Mouse (Mus musculus): Measurements from ENCODE around the gene Prss8. TPM values are rescaled to one million over a fixed set of nuclear protein-coding genes. Genes with fewer than 3 reads are reported as not detected.
"Not testable (repeated sequence)": the region's sequence is repeated elsewhere in the genome, so short reads cannot be mapped to it uniquely, and the experiment has no call there.

The Prss8 gene
- polyA plus RNA-seq, 1 experiment from 2014 or later, result 2.1 TPM

DNA sequence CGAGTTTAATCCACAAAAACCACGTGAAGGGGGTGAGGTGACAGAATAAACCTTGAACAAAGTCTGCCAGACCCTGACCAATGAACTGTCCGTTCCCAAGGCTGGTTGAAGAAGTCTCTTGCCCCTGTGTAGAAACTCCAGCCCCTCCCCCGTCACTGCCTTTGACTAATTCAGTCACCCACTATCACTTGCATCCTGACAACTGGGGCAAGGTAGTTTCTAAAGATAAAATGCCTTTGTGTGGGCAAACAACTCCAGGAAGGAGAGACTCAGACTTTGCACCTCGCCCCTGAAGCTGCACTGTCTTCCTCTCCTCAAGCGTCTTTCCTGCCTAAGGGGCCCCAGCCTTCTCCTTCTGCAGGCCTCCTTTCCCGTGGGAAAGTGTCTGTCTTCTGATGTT is 29.9 kb downstream of the Prss8 start:
- H3K4me3 ChIP-seq, result no peak overlapping the region
- no peak for DNase-seq (ENCODE audit: low spot score)
- no peaks in the 10 kb centered on the region for H3K9me3 ChIP-seq (replicated peaks)
- 57% methylated on average over 7 of the region's 7 CpGs for WGBS
- H3K4me1 ChIP-seq, result peaks cover 18% of the 10 kb centered on the region
- peaks cover under 1% of the 10 kb centered on the region for H3K36me3 ChIP-seq
- no peaks in the 10 kb centered on the region for H3K27me3 ChIP-seq (ENCODE audit: low read depth, poor library complexity, severe bottlenecking)
- H3K27ac ChIP-seq (replicated peaks), result no peak overlapping the region

DNA sequence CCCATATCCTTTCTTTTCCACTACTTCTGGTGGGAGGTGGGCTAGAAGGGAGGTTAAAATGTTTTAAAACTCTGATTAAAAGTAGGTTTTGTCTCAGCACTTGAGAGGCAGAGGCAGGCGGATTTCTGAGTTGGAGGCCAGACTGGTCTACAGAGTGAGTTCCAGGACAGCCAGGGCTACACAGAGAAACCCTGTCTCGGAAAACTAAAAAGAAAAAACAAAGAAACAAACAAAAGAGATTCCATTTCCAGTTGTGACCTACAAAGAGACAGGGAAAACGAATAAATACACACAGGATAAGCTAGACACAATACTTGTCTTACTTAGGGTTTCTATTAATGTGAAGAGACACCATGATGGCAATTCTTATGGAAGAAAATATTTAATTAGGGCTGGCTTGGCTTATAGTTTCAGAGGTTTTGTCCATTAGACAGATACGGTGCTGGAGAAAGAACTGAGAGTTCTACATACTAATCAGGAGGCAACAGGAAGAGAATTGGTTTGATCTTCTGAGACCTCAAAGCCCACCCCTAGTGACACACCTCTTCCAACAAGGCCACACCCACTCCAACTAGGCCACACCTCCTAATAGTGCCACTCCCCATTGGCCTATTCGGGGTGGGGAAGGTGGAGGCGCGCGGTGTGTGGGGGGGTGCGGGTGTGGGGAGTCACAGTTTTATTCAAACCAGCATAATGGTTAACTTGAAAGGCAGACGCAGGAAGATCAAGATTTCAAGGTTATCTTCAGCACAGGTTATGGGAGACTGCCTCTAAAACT is 31.5 kb downstream of the Prss8 start:
- Histone ChIP-seq H3K27ac (replicated peaks) (no peak overlapping the region), H3K36me3 (peaks cover 4% of the 10 kb centered on the region; the same call in 1 of the 2 replicates), H3K9me3 (replicated peaks) (no peaks in the 10 kb centered on the region), H3K4me1 (peaks cover 17% of the 10 kb centered on the region), H3K4me3 (no peak overlapping the region), H3K27me3 (ENCODE audit: low read depth, poor library complexity, severe bottlenecking) (no peaks in the 10 kb centered on the region)
- WGBS, result 42% methylated on average over 10 of the region's 10 CpGs
- no peak for DNase-seq (ENCODE audit: low spot score)

DNA sequence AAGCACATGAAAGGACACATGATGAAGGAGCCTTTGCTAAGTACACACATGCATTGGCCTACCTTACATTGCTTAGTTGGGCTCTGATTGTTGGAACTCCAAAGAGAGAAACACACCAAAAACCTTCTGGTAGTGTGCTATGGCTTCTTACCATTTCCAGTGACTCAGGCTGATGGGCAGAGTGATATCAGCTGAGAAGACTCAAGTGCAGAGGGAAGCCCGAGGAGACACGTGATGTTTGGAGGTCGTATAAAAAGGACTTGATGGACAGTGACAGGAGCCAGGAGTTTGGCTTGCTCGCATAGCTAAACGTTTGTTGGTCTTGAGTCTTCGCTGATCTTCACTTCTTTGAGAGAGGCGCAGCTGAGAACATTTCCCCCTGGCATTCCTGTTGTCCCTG is 32.4 kb downstream of the Prss8 start:
- Histone ChIP-seq H3K4me1 (peaks cover 17% of the 10 kb centered on the region), H3K4me3 (no peak overlapping the region), H3K27ac (replicated peaks) (no peak overlapping the region), H3K36me3 (peaks cover 12% of the 10 kb centered on the region), H3K27me3 (ENCODE audit: low read depth, poor library complexity, severe bottlenecking) (no peaks in the 10 kb centered on the region), H3K9me3 (replicated peaks) (no peaks in the 10 kb centered on the region)
- 92% methylated on average over 7 of the region's 7 CpGs for WGBS
- no peak for DNase-seq (ENCODE audit: low spot score)

DNA sequence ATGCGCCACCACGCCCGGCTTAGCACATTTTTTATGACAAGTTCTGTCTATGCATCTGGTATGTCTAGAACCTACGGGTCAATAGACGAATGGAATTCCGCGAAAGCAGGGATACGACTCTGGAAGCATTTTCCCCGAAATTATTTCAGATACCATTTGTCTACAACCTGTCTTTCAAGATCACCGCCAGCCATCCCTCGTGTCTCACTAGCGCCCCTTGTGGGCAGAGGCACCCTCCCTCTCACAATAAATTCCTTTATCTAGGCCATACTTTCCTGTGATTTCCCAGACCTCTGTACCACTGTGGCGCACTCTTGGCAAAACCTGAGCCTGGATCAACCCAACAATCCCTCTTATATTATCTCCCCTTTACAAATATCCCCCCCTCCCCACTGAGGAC is 33.5 kb downstream of the Prss8 start:
- Histone ChIP-seq H3K27me3 (ENCODE audit: low read depth, poor library complexity, severe bottlenecking) (no peaks in the 10 kb centered on the region), H3K4me1 (peaks cover 17% of the 10 kb centered on the region), H3K36me3 (peaks cover 18% of the 10 kb centered on the region), H3K27ac (replicated peaks) (no peak overlapping the region), H3K4me3 (peak overlapping the region; percentile 76; the same call in 1 of the 2 replicates), H3K9me3 (replicated peaks) (no peaks in the 10 kb centered on the region)
- DNase-seq (ENCODE audit: low spot score), result peak; percentile 55
- 55% methylated on average over 13 of the region's 13 CpGs for WGBS

DNA sequence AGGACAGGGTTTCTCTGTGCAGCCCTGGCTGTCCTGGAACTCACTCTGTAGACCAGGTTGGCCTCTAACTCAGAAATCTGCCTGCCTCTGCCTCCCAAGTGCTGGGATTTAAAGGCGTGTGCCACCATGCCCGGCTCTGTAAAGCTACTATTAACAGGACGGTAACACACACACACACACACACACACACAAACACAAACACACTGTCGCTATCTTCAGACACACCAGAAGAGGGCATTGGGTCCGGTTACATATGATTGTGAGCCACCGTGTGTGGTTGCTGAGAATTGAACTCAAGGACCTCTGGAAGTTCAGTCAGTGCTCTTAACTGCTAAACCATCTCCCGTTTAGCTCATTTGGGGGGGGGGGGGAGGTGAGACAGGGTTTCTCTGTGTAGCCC is 34.0 kb downstream of the Prss8 start:
- Histone ChIP-seq H3K36me3 (peaks cover 19% of the 10 kb centered on the region), H3K4me1 (peaks cover 17% of the 10 kb centered on the region), H3K4me3 (peak overlapping the region; percentile 76)
- H3K27ac ChIP-seq (replicated peaks); H3K9me3 ChIP-seq (replicated peaks); DNase-seq (ENCODE audit: low spot score); H3K27me3 ChIP-seq (ENCODE audit: low read depth, poor library complexity, severe bottlenecking): not testable (repeated sequence)
- 70% methylated on average over 7 of the region's 7 CpGs for WGBS

DNA sequence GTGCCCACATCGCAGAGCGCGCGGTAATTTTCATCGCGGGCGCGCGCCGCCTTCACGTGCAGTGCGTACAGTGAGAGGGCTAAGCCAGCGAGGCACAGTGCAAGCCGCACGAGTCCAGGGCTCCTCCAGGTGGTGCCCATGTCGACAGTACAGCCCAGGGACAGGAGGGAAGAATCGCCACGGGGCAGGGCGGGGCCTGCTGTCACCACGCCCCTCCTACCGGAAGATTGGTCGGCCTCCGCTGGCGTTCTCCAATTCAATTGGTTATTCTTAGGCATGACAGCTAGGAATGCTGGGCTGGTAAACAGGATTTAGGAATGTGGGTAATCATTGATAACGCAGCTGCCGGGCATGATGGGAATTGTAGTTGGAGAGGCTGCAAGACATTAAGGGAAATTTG is 34.5 kb downstream of the Prss8 start, which contains the start of the genes Gm21974 and Vkorc1:
Gm21974 (minus strand) TSS at position 13 of the 400 bp plus-strand sequence.
Vkorc1 (minus strand) TSS at position 176 of the 400 bp plus-strand sequence.
- Histone ChIP-seq H3K4me1 (peaks cover 17% of the 10 kb centered on the region), H3K27me3 (ENCODE audit: low read depth, poor library complexity, severe bottlenecking) (no peaks in the 10 kb centered on the region), H3K36me3 (peaks cover 24% of the 10 kb centered on the region), H3K9me3 (replicated peaks) (no peaks in the 10 kb centered on the region), H3K27ac (replicated peaks) (peak within 1 kb of the TSS; percentile 76), H3K4me3 (peak within 1 kb of the TSS; percentile 76)
- DNase-seq (ENCODE audit: low spot score), result peak; percentile 91
- WGBS, result under 1% methylated on average over 26 of the region's 26 CpGs

DNA sequence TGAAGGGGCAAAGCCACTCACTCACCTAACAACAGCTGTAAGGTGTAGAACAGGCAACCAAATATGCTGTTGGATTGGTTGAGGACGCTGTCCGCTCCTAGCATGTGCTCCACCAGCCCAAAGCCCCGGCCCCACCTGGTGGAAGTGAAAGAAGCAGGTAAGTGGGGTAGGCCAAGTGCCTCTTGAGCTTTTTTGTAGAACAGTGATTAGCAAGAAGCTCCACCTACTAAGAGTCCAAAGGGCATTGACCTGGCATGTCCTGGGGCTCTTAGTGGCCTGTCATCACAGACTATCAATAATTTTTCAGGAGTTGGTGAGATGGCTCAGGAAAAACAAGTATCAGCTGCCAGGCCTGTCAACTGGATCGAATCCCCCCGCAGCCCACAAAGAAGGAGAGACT is 35.4 kb downstream of the Prss8 start:
- Histone ChIP-seq H3K36me3 (peaks cover 32% of the 10 kb centered on the region), H3K27me3 (ENCODE audit: low read depth, poor library complexity, severe bottlenecking) (no peaks in the 10 kb centered on the region), H3K4me3 (peak overlapping the region; percentile 76), H3K4me1 (peaks cover 17% of the 10 kb centered on the region), H3K27ac (replicated peaks) (no peak overlapping the region), H3K9me3 (replicated peaks) (no peaks in the 10 kb centered on the region)
- 87% methylated on average over 5 of the region's 5 CpGs for WGBS
- no peak for DNase-seq (ENCODE audit: low spot score)

DNA sequence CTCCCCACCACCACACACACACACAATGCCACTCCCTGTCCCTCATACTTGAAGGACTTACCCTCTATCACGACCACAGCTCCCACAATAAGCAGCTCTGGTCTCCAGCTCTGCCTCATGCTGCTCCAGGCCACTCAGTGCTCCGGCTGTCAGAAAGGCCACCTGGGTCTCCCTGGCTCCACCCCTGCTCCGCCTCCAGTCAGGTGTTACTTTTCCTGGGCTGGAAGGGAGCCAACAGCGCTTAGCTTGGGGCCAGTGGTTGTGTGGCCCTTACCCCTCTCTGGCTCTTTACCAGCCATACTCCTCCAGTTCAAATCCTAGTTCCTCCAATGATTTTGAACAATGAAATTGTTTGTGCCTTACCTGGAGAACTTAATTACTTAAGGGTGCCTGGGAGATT is 39.1 kb downstream of the Prss8 start, which contains the start of gene Prss53:
Prss53 (minus strand) TSS at position 173 of the 400 bp plus-strand sequence.
- Histone ChIP-seq H3K9me3 (replicated peaks) (no peaks in the 10 kb centered on the region), H3K27me3 (ENCODE audit: low read depth, poor library complexity, severe bottlenecking) (no peaks in the 10 kb centered on the region), H3K36me3 (peaks cover 69% of the 10 kb centered on the region), H3K27ac (replicated peaks) (no peak within 1 kb of the TSS), H3K4me3 (no peak within 1 kb of the TSS), H3K4me1 (peaks cover 15% of the 10 kb centered on the region)
- 40% methylated on average over 4 of the region's 4 CpGs for WGBS
- DNase-seq (ENCODE audit: low spot score), result no peak

DNA sequence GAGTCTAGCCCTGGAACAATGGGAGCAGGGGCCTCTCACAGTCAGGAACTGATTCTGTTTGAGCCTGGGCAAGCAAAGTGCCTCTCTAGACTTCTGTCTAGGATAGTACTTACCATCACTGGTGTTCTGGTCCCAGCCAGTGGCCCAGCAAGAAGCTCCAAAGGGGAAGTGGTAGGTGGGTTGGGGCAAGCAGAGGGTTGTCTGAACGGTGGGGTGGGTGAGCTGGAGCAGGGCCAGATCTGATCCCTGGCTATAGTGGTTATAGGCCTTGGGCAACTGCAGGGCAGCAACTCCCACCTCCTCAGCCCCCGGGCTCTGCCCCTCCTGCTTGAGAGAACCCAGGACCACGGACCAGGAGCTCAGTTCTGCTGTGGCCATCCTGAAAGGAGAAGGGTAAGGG is 41.1 kb downstream of the Prss8 start:
- 84% methylated on average over 3 of the region's 3 CpGs for WGBS
- DNase-seq (ENCODE audit: low spot score), result no peak
- Histone ChIP-seq H3K4me1 (peaks cover 5% of the 10 kb centered on the region), H3K9me3 (replicated peaks) (no peaks in the 10 kb centered on the region), H3K36me3 (peaks cover 87% of the 10 kb centered on the region), H3K27me3 (ENCODE audit: low read depth, poor library complexity, severe bottlenecking) (no peaks in the 10 kb centered on the region), H3K27ac (replicated peaks) (no peak overlapping the region), H3K4me3 (no peak overlapping the region)

DNA sequence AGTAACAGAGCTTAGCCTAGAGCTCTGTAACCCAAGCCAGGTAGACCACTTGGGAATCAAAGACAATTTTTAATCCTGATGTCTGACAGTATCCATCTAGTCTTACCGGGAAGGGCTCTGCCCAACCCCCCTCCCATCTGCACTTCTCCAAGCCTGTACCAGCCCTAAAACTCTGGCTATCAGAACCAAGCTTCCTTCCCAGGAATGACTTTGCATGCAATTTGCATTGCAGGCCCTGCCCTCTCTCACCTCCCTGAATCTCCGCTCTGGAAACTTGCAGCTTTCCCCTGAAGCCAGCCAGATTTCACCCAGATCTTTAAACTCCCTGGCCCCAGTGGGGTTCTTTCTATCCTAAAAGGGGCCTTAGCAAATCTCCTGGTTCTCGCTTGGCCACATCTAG is 42.1 kb downstream of the Prss8 start:
- H3K4me3 ChIP-seq, result no peak overlapping the region
- H3K9me3 ChIP-seq (replicated peaks), result no peaks in the 10 kb centered on the region
- WGBS, result 81% methylated on average over 3 of the region's 3 CpGs
- no peak overlapping the region for H3K27ac ChIP-seq (replicated peaks)
- H3K4me1 ChIP-seq, result peaks cover 10% of the 10 kb centered on the region
- no peak for DNase-seq (ENCODE audit: low spot score)
- H3K36me3 ChIP-seq, result peaks cover 90% of the 10 kb centered on the region
- no peaks in the 10 kb centered on the region for H3K27me3 ChIP-seq (ENCODE audit: low read depth, poor library complexity, severe bottlenecking)

DNA sequence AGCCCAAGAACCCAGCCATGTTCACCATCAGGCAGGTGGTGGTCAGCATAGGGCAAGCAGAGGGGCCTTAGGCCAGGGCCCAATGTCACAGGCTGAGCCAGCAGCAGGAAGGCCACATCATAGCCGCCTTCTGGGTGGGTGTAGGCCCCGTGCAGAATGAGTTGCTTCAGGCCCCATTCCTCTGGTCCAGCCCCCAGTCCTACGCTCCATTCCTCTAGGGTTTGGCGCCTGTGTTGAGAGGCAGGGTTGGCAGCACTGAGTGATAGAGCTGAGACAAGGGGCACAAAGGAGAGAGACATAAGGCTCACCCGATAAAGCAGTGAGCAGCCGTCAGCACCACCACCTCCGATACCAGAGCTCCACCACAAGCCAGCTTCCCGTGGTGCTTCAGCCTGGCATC is 42.7 kb downstream of the Prss8 start:
- H3K36me3 ChIP-seq, result peaks cover 90% of the 10 kb centered on the region
- 90% methylated on average over 8 of the region's 8 CpGs for WGBS
- H3K9me3 ChIP-seq (replicated peaks), result no peaks in the 10 kb centered on the region
- no peaks in the 10 kb centered on the region for H3K27me3 ChIP-seq (ENCODE audit: low read depth, poor library complexity, severe bottlenecking)
- peaks cover 15% of the 10 kb centered on the region for H3K4me1 ChIP-seq
- no peak overlapping the region for H3K4me3 ChIP-seq
- no peak for DNase-seq (ENCODE audit: low spot score)
- no peak overlapping the region for H3K27ac ChIP-seq (replicated peaks)

DNA sequence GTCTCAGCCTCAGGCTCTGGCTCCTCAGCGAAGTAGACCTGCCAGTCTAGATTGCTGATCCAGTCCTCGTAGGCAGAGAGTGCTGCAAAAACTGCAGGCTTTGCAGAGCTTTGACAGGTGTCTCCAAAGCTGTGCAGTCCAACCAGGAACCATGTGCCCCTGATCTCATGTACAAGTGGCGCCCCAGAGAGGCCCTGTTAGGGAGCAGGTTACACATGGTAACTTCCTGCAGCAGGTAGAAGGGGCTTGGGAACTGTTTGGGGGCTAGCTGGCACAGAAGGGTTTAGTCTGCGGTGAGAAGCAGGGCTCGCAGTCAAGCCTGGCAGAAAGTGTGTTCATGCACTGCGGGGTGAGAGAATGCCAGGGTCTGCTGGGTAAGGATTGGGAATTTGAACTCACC is 43.4 kb downstream of the Prss8 start:
- Histone ChIP-seq H3K27ac (replicated peaks) (no peak overlapping the region), H3K4me1 (peaks cover 15% of the 10 kb centered on the region), H3K9me3 (replicated peaks) (no peaks in the 10 kb centered on the region), H3K4me3 (no peak overlapping the region), H3K36me3 (peaks cover 94% of the 10 kb centered on the region), H3K27me3 (ENCODE audit: low read depth, poor library complexity, severe bottlenecking) (no peaks in the 10 kb centered on the region)
- DNase-seq (ENCODE audit: low spot score), result no peak
- WGBS, result 92% methylated on average over 6 of the region's 6 CpGs

DNA sequence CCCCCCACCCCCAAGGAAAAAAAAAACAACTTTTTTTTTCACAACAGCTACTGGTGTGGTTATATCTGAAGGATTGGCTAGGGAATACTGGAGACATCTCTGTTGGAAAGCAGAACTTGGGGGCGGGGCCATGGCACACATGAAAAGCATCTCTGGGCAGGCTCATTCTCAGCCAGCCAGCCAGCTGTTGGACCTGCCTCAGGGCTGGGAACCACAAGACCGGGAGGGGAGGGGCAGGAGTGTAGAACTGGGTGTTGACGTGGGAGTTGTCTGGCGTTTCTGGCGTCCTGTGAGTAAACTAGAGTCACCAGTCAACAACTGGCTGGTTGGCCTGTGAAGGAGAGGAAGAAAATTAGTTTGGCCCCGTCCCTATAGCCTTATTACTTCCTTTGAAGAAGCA is 44.0 kb downstream of the Prss8 start:
- H3K27ac ChIP-seq (replicated peaks), result no peak overlapping the region
- H3K27me3 ChIP-seq (ENCODE audit: low read depth, poor library complexity, severe bottlenecking), result no peaks in the 10 kb centered on the region
- WGBS, result 87% methylated on average over 6 of the region's 6 CpGs
- DNase-seq (ENCODE audit: low spot score), result no peak
- H3K4me1 ChIP-seq, result peaks cover 15% of the 10 kb centered on the region
- H3K36me3 ChIP-seq, result peaks cover 99% of the 10 kb centered on the region
- no peak overlapping the region for H3K4me3 ChIP-seq
- H3K9me3 ChIP-seq (replicated peaks), result no peaks in the 10 kb centered on the region

Measured in midbrain, embryonic 10.5 days (tissue).